Mouse (Mus musculus): ENCODE measurements around the gene Muc13. TPM values are rescaled to one million over a fixed set of nuclear protein-coding genes. Genes with fewer than 3 reads are reported as not detected.

Muc13 gene
- polyA plus RNA-seq, 1 experiment = 21.1 TPM

GRCm38 (mm10) chr16:33781789-33782728 lies 11.8 kb upstream of the Muc13 start:
- Histone ChIP-seq H3K9me3 (no peaks in the 10 kb centered on the region), H3K4me1 (peaks cover 97% of the 10 kb centered on the region), H3K4me3 (replicated peaks) (peak overlapping the region; percentile 82), H3K36me3 (replicated peaks; ENCODE audit: low read length) (peaks cover 54% of the 10 kb centered on the region), H3K27me3 (replicated peaks) (no peaks in the 10 kb centered on the region)
- TF ChIP-seq GATA1 (IDR thresholded peaks at IDR 0.05; ENCODE audit: borderline replicate concordance, low read length) (peak; percentile 65; the same call in 1 of the 3 replicates), FLI1 (IDR thresholded peaks at IDR 0.05; ENCODE audit: low read length) (no peak)

DNA sequence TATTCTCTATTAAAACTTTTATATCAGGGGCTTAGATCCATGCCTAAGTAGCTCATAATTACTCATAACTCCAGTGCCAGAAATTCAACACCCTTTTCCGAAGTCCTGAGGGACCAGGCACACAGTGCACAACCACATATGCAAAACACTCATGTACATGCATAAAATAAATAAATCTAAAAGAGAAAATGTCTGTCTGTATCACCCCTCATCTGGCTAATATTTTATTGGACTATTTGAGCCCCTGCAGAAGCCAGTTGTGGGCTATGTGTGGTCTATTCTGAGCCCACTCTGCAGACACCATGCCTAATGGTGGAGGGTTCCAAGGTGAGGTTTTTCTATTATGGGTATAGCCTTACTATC lies 11.1 kb upstream of the Muc13 start:
- peaks cover 48% of the 10 kb centered on the region for H3K36me3 ChIP-seq (replicated peaks; ENCODE audit: low read length)
- no peak for TF ChIP-seq GATA1 (IDR thresholded peaks at IDR 0.05; ENCODE audit: borderline replicate concordance, low read length)
- no peak for TF ChIP-seq FLI1 (IDR thresholded peaks at IDR 0.05; ENCODE audit: low read length)
- H3K4me1 ChIP-seq = peaks cover 96% of the 10 kb centered on the region
- peak overlapping the region; percentile 82 for H3K4me3 ChIP-seq (replicated peaks)
- no peaks in the 10 kb centered on the region for H3K9me3 ChIP-seq
- no peaks in the 10 kb centered on the region for H3K27me3 ChIP-seq (replicated peaks)

GRCm38 (mm10) chr16:33784547-33784946 lies 9.3 kb upstream of the Muc13 start:
- peaks cover 44% of the 10 kb centered on the region for H3K36me3 ChIP-seq (replicated peaks; ENCODE audit: low read length)
- H3K4me3 ChIP-seq (replicated peaks) = peak overlapping the region; percentile 64
- TF ChIP-seq FLI1 (IDR thresholded peaks at IDR 0.05; ENCODE audit: low read length) = no peak
- H3K4me1 ChIP-seq = peaks cover 95% of the 10 kb centered on the region
- no peaks in the 10 kb centered on the region for H3K9me3 ChIP-seq
- H3K27me3 ChIP-seq (replicated peaks) = no peaks in the 10 kb centered on the region

DNA sequence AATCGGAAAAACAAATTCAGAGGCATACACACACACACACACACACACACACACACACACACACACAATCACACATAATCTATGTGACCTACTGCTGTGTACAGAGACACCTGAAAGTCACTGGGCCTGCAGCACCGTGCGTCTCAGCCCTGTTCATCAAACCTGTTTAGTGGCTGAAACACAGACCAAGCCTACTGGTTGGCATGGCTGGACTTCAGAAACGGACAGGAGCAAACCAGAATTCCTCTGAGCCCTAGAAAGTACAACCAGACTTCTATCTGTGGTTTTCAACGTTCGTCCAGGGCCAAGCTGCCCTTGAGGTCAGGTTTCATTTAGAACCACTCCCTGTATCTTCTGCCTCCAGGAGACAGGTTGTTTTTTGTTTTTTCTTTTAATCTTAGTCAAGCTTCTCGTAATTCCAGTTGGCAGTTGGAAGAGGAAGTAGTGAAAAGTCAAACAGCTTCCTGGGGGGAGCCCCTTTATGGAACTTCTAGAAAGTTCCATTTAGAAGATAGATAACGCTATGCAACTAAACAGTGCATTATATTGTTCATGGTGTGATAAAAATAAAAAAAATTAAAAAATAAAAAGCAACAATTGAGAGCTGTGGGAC lies 8.6 kb upstream of the Muc13 start:
- TF ChIP-seq FLI1 (IDR thresholded peaks at IDR 0.05; ENCODE audit: low read length) = no peak
- TF ChIP-seq GATA1 (IDR thresholded peaks at IDR 0.05; ENCODE audit: borderline replicate concordance, low read length) = no peak
- peaks cover 98% of the 10 kb centered on the region for H3K4me1 ChIP-seq
- peak overlapping the region; percentile 89 for H3K4me3 ChIP-seq (replicated peaks)
- H3K27me3 ChIP-seq (replicated peaks) = no peaks in the 10 kb centered on the region
- H3K36me3 ChIP-seq (replicated peaks; ENCODE audit: low read length) = peaks cover 47% of the 10 kb centered on the region
- no peaks in the 10 kb centered on the region for H3K9me3 ChIP-seq

DNA sequence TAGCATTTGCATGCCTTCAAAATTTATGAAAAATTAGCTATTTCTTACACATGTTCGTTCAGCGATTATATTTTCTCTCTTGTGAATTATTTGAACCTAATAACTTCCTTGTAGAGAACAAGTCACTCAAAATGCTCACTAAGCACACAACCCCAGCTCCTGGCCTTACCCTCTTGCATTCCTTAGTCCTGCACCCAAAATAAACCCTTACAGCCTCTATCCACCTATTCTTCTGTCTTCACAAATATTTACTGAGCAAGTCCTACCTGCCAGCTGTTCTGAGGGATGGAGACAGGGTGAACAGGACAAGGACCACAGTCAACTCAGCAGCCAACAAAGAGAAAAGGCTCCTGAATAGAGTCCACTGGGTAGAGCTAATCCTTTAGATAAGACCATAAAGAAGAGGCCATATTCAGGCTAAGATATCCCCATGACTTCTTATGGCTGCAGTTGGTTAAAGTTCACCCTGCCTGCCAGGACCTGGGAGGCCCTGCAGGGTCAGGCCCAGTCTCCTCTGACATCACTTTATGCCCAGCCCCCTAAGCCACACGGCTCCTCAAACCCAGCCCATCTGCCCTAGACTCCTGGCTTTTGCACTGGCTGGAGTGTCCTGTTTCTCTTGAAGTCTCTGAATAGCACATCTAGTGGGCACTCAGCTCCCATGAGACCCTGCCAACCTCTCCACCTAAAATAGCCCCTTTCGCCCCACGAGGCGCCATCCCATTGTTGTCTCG lies 7.0 kb upstream of the Muc13 start:
- peaks cover 96% of the 10 kb centered on the region for H3K4me1 ChIP-seq
- no peaks in the 10 kb centered on the region for H3K27me3 ChIP-seq (replicated peaks)
- TF ChIP-seq FLI1 (IDR thresholded peaks at IDR 0.05; ENCODE audit: low read length) (no peak), GATA1 (IDR thresholded peaks at IDR 0.05; ENCODE audit: borderline replicate concordance, low read length) (no peak)
- H3K36me3 ChIP-seq (replicated peaks; ENCODE audit: low read length) = peaks cover 41% of the 10 kb centered on the region
- peak overlapping the region; percentile 89 for H3K4me3 ChIP-seq (replicated peaks)
- no peaks in the 10 kb centered on the region for H3K9me3 ChIP-seq

DNA sequence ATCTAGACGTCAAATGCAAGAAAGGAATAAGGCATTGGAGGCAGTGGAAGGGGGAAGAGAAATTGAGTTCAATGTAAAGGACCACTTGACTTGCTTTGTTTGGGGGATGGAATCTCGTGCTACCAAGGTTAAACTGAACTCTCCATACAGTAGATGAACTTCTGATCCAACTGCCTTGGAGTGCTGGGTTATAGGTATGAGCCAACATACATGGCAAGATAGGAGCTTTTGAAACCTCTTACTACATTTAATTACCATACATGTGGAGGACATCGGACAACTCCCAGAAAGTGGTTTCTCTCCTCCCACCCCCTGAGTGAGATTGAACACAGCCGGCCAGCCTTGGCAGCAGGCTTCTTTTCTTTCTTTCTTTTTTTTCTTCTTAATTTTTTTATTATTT lies 1.3 kb downstream of the Muc13 start:
- Histone ChIP-seq H3K4me3 (replicated peaks) (peak overlapping the region; percentile 91), H3K36me3 (replicated peaks; ENCODE audit: low read length) (peaks cover 49% of the 10 kb centered on the region), H3K27me3 (replicated peaks) (no peaks in the 10 kb centered on the region), H3K4me1 (peaks cover 78% of the 10 kb centered on the region), H3K9me3 (no peaks in the 10 kb centered on the region)
- TF ChIP-seq GATA1 (IDR thresholded peaks at IDR 0.05; ENCODE audit: borderline replicate concordance, low read length) (no peak), FLI1 (IDR thresholded peaks at IDR 0.05; ENCODE audit: low read length) (no peak)

DNA sequence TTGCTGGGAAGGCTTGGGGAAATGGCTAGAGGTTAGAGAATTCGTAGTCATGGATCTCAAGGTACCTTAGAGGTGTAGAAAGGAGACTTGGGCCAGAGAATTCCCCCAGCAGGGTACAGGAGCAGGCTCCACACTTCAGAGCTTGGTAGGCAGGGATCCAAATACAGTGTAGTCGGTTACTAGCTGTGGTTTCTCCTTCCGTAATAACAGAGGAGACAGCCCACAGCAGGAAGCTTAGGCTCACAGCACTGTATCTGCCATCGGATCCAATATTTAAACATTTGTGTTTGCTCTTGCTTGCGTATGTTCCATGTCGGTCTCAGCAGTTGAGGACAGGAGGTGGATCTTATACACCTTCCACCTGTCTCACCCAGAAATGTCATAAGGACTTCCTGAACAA lies 2.0 kb downstream of the Muc13 start:
- Histone ChIP-seq H3K4me1 (peaks cover 80% of the 10 kb centered on the region), H3K27me3 (replicated peaks) (no peaks in the 10 kb centered on the region), H3K9me3 (no peaks in the 10 kb centered on the region), H3K4me3 (replicated peaks) (peak overlapping the region; percentile 91), H3K36me3 (replicated peaks; ENCODE audit: low read length) (peaks cover 54% of the 10 kb centered on the region)
- TF ChIP-seq GATA1 (IDR thresholded peaks at IDR 0.05; ENCODE audit: borderline replicate concordance, low read length) (no peak), FLI1 (IDR thresholded peaks at IDR 0.05; ENCODE audit: low read length) (no peak)

GRCm38 (mm10) chr16:33796756-33797155 lies 2.9 kb downstream of the Muc13 start:
- H3K4me1 ChIP-seq = peaks cover 80% of the 10 kb centered on the region
- H3K9me3 ChIP-seq = no peaks in the 10 kb centered on the region
- TF ChIP-seq GATA1 (IDR thresholded peaks at IDR 0.05; ENCODE audit: borderline replicate concordance, low read length) = no peak
- TF ChIP-seq FLI1 (IDR thresholded peaks at IDR 0.05; ENCODE audit: low read length) = no peak
- peak overlapping the region; percentile 91 for H3K4me3 ChIP-seq (replicated peaks)
- no peaks in the 10 kb centered on the region for H3K27me3 ChIP-seq (replicated peaks)
- peaks cover 58% of the 10 kb centered on the region for H3K36me3 ChIP-seq (replicated peaks; ENCODE audit: low read length)

DNA sequence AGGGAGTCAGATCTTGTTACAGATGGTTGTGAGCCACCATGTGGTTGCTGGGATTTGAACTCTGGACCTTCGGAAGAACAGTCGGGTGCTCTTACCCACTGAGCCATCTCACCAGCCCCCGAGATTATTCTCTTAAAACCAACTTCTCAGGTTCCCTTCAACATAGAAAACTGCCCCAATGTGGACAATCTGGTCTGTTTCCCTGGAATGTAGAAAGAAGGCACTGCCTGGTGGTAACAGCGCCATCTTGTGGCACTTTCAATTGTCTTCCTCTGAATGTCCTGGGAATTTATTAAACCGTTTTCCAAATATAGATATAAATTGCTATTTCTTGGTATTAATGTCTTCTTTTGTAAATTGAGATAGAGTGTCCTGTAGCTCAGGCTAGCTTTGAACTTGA lies 4.0 kb downstream of the Muc13 start:
- H3K36me3 ChIP-seq (replicated peaks; ENCODE audit: low read length) = peaks cover 59% of the 10 kb centered on the region
- peaks cover 80% of the 10 kb centered on the region for H3K4me1 ChIP-seq
- TF ChIP-seq GATA1 (IDR thresholded peaks at IDR 0.05; ENCODE audit: borderline replicate concordance, low read length) (no peak), FLI1 (IDR thresholded peaks at IDR 0.05; ENCODE audit: low read length) (no peak)
- no peak overlapping the region for H3K4me3 ChIP-seq (replicated peaks)
- no peaks in the 10 kb centered on the region for H3K9me3 ChIP-seq
- no peaks in the 10 kb centered on the region for H3K27me3 ChIP-seq (replicated peaks)
